Mouse (Mus musculus) cerebellum, adult 11 months (tissue): ENCODE measurements around the gene Gm17535.
"Not testable (repeated sequence)": the region's sequence is repeated elsewhere in the genome, so short reads cannot be mapped to it uniquely, and the experiment has no call there.

Source experiments
- DNase-seq: peaks from one replicate; pipeline ENCODE4 v3.0.0; 2022

The Gm17535 gene

GRCm38 (mm10) chr9:3034299-3034698 is at the start of gene Gm17535:
TSS of gene Gm17535 (plus strand) at chr9:3034599.
- not testable (repeated sequence) for DNase-seq

- not testable (repeated sequence) for DNase-seq
Measured at GRCm38 (mm10) chr9:3000445-3000972, 33.9 kb upstream of the Gm17535 start, which contains the start of gene Gm10722. TSS of gene Gm10722 (plus strand) at chr9:3000922.

- DNase-seq: not testable (repeated sequence)
Measured at GRCm38 (mm10) chr9:3001006-3001405, 33.4 kb upstream of the Gm17535 start.

- DNase-seq: peak; percentile 74
Measured at GRCm38 (mm10) chr9:3001948-3002659, 32.3 kb upstream of the Gm17535 start.

- not testable (repeated sequence) for DNase-seq
Measured at GRCm38 (mm10) chr9:3002794-3003396, 31.5 kb upstream of the Gm17535 start, which contains the start of gene Gm11168. TSS of gene Gm11168 (plus strand) at chr9:3003346.

GRCm38 (mm10) chr9:3006179-3006578 is 28.2 kb upstream of the Gm17535 start:
- DNase-seq: not testable (repeated sequence)

- DNase-seq: peak; percentile 76
Measured at GRCm38 (mm10) chr9:3006636-3007035, 27.8 kb upstream of the Gm17535 start.

GRCm38 (mm10) chr9:3007272-3007671 is 27.1 kb upstream of the Gm17535 start:
- not testable (repeated sequence) for DNase-seq

- DNase-seq: not testable (repeated sequence)
Measured at GRCm38 (mm10) chr9:3009331-3009730, 25.1 kb upstream of the Gm17535 start.

- not testable (repeated sequence) for DNase-seq
Measured at GRCm38 (mm10) chr9:3012054-3012621, 22.3 kb upstream of the Gm17535 start.

- not testable (repeated sequence) for DNase-seq
Measured at GRCm38 (mm10) chr9:3012733-3013279, 21.6 kb upstream of the Gm17535 start, which contains the start of gene Gm10721. TSS of gene Gm10721 (plus strand) at chr9:3013140.

- not testable (repeated sequence) for DNase-seq
Measured at GRCm38 (mm10) chr9:3015354-3015753, 19.0 kb upstream of the Gm17535 start, which contains the start of gene Gm10720. TSS of gene Gm10720 (plus strand) at chr9:3015654.

GRCm38 (mm10) chr9:3015896-3016295 is 18.5 kb upstream of the Gm17535 start:
- DNase-seq: not testable (repeated sequence)

- not testable (repeated sequence) for DNase-seq
Measured at GRCm38 (mm10) chr9:3017108-3017507, 17.3 kb upstream of the Gm17535 start, which contains the start of gene Gm10719. TSS of gene Gm10719 (plus strand) at chr9:3017408.

- peak; percentile 6 for DNase-seq
Measured at GRCm38 (mm10) chr9:3018944-3019343, 15.5 kb upstream of the Gm17535 start.

GRCm38 (mm10) chr9:3019835-3020727 is 14.3 kb upstream of the Gm17535 start:
- not testable (repeated sequence) for DNase-seq

- DNase-seq: peak; percentile 35
Measured at GRCm38 (mm10) chr9:3022316-3023008, 11.9 kb upstream of the Gm17535 start.

GRCm38 (mm10) chr9:3023312-3023984 is 11.0 kb upstream of the Gm17535 start, which contains the start of gene Gm10718:
TSS of gene Gm10718 (plus strand) at chr9:3023547.
- not testable (repeated sequence) for DNase-seq

GRCm38 (mm10) chr9:3023985-3024648 is 10.3 kb upstream of the Gm17535 start:
- DNase-seq: peak; percentile 87
